Mouse (Mus musculus) lung, postnatal 0 days (tissue): ENCODE measurements around the gene Rasa1.

Experiments used
- CTCF ChIP-seq: IDR thresholded peaks from 2 replicates; pipeline ENCODE4 v1.5.1; 2016; ENCODE audit warnings: antibody characterized with exemption, mild to moderate bottlenecking
- EP300 ChIP-seq: IDR thresholded peaks from 2 replicates; pipeline ENCODE4 v1.6.1; 2016; ENCODE audit warnings: antibody characterized with exemption, mild to moderate bottlenecking, control low read depth

DNA sequence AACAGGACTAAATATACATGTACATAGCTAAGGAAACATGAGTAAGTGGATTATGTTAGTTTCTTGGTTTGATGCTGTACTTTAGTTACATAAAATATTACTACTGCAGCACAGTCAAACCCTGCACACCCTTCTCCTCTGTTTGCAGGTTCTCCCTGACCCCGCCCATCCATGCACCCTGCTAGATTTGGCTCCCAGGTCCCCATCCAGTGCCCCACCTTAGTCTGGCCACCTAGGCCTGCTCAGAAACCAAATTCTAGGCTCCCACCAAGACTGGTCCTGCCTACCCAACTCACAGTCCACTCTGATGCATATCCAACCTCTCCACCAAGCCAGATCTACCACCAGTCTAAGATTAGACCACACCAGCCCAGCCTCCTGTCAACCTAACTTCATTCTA lies 14.4 kb downstream of the Rasa1 start:
- no peak for TF ChIP-seq CTCF
- TF ChIP-seq EP300: no peak
